Mouse (Mus musculus) neural tube, embryonic 12.5 days (tissue): ENCODE measurements around the gene Gng12. TPM values are rescaled to one million over a fixed set of nuclear protein-coding genes. Genes with fewer than 3 reads are reported as not detected.

Experiments used
- ATAC-seq: fragments of 200-750 bp; cut with Nextera tagmentation; 2 replicates; pipeline ENCODE4 v1.8.0; 2017; ENCODE audit warnings: low read depth, mild to moderate bottlenecking, moderate TSS enrichment, moderate library complexity; ENCODE audit not compliant: low FRiP score
- H3K27ac ChIP-seq: fragments of 300-500 bp; sonication (generic); 2 replicates; pipeline ENCODE4 v1.5.1; 2016
- H3K27me3 ChIP-seq: fragments of 300-500 bp; sonication (generic); replicated peaks from 2 replicates; pipeline ENCODE4 v1.6.1; 2016; ENCODE audit warnings: mild to moderate bottlenecking
- H3K36me3 ChIP-seq: fragments of 300-500 bp; sonication (generic); 2 replicates; pipeline ENCODE4 v1.6.1; 2016; ENCODE audit warnings: mild to moderate bottlenecking
- H3K4me1 ChIP-seq: fragments of 300-500 bp; sonication (generic); 2 replicates; pipeline ENCODE4 v1.6.1; 2016
- H3K4me2 ChIP-seq: fragments of 300-500 bp; sonication (generic); replicated peaks from 2 replicates; pipeline ENCODE4 v1.6.1; 2016; ENCODE audit warnings: mild to moderate bottlenecking
- H3K4me3 ChIP-seq: fragments of 300-500 bp; sonication (generic); 2 replicates; pipeline ENCODE4 v1.5.1; 2016
- H3K9ac ChIP-seq: fragments of 300-500 bp; sonication (generic); 2 replicates; pipeline ENCODE4 v1.6.1; 2016; ENCODE audit warnings: mild to moderate bottlenecking
- H3K9me3 ChIP-seq: fragments of 300-500 bp; sonication (generic); 2 replicates; pipeline ENCODE4 v1.6.1; 2016; ENCODE audit warnings: mild to moderate bottlenecking
- WGBS: fragments of 180-500 bp; shearing (Covaris S2); methylation state at CpG from one replicate; pipeline ENCODE4 v1.1.7; 2016; 5-methylcytosine and 5-hydroxymethylcytosine counted together
- polyA plus RNA-seq: library from polyadenylated mRNA; unstranded; fragments of >200 nt; fragmentation: Nextera tagmentation; extraction: Ambion mirVana; gene quantifications from 2 replicates; pipeline ENCODE4 v1.2.1, GENCODE M21; 2016

Gene Gng12
- polyA plus RNA-seq, 1 experiment from 2014 or later, result 41.8 TPM

DNA sequence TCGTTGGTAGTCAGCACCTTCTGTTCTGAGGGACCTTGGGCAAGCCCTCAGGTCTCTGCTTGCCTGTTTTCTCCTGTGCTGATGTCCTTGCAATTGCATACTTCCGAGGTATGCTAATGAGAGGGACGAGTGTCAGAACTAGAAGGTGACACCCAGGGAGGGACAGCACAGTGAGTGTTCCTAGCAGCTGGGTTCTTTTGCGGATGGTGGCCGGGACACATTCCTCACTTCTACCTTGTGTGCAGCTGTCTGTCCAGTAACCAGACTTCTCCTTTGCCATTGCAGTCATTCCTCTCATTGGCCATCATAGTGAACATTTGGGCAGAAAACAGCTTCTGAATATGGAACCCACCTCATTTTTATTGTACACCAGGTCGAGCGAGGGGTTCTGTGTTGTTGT, 89.3 kb downstream of the Gng12 start:
- H3K9ac ChIP-seq, result no peak overlapping the region
- H3K4me3 ChIP-seq, result no peak overlapping the region
- H3K36me3 ChIP-seq, result no peaks in the 10 kb centered on the region
- ATAC-seq, result no peak
- no peak overlapping the region for H3K4me2 ChIP-seq
- peaks cover 7% of the 10 kb centered on the region; the same call in 1 of the 2 replicates for H3K4me1 ChIP-seq
- no peaks in the 10 kb centered on the region for H3K9me3 ChIP-seq
- H3K27me3 ChIP-seq, result no peaks in the 10 kb centered on the region
- WGBS, result 77% methylated on average over 7 of the region's 7 CpGs
- H3K27ac ChIP-seq, result no peak overlapping the region

DNA sequence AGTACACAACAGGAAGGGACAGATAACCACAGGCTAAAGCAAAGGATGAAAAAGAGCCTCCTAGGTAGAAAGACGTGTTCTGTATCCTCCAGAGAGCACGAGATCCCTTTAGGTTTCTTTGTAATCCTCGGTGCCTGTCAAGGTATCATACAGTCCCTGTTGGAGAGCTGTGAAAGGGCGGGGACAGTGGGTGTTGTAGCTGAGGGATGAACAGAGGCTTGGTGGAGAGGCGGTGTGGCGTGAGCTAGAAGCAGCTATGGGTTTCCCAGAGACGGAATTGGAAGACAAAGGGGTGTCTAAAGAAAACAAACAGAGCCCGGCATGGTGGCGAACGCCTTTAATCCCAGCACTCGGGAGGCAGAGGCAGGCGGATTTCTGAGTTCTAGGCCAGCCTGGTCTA, 89.9 kb downstream of the Gng12 start:
- no peak overlapping the region for H3K9ac ChIP-seq
- no peak for ATAC-seq
- H3K9me3 ChIP-seq, result no peaks in the 10 kb centered on the region
- WGBS, result 82% methylated on average over 12 of the region's 12 CpGs
- no peak overlapping the region for H3K27ac ChIP-seq
- H3K4me3 ChIP-seq, result no peak overlapping the region
- peaks cover 7% of the 10 kb centered on the region; the same call in 1 of the 2 replicates for H3K4me1 ChIP-seq
- no peak overlapping the region for H3K4me2 ChIP-seq
- H3K27me3 ChIP-seq, result no peaks in the 10 kb centered on the region
- no peaks in the 10 kb centered on the region for H3K36me3 ChIP-seq

DNA sequence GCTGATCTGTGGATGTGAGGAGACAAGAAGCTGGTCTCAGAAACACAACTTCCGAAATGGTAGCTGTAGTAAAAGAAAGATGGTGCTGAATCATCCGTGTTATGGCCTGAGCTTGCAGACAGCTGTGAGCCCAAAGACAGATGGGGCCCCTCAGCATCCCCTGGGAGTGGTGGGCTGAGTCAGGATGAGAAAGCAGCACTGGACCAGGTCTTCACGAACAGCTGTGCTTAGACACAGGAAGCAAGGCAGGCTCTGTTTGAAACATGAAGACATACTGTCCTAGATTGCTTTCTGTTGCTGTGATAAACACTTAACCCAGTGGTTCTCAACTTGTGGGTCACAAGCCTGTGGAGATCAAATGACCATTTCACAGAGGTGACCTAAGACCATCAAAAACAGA, 91.4 kb downstream of the Gng12 start:
- H3K27me3 ChIP-seq, result no peaks in the 10 kb centered on the region
- H3K4me3 ChIP-seq, result no peak overlapping the region
- 61% methylated on average over 3 of the region's 3 CpGs for WGBS
- no peak overlapping the region for H3K4me2 ChIP-seq
- no peak for ATAC-seq
- H3K36me3 ChIP-seq, result no peaks in the 10 kb centered on the region
- no peak overlapping the region for H3K27ac ChIP-seq
- H3K9me3 ChIP-seq, result no peaks in the 10 kb centered on the region
- peaks cover 7% of the 10 kb centered on the region; the same call in 1 of the 2 replicates for H3K4me1 ChIP-seq
- no peak overlapping the region for H3K9ac ChIP-seq

DNA sequence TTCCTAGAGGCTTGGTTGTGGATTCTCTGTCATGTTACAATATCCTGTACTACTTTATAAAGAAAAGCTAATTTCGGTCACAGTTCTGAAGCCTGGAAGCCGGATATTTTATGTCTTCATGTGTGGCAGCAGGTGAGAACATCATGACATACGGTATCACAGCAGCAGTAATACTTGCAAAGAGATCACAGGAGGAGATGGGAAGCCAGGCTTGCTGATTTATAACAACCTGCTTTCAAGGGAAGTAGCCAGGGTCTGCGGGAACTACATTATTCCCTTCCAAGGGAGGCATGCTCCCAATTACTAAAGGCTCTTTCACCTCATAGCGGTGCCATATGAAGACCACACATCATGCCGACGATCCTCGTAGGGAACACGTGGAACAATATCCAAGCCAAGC, 92.2 kb downstream of the Gng12 start:
- H3K36me3 ChIP-seq, result no peaks in the 10 kb centered on the region
- no peak overlapping the region for H3K9ac ChIP-seq
- no peak overlapping the region for H3K4me2 ChIP-seq
- H3K4me1 ChIP-seq, result peaks cover 7% of the 10 kb centered on the region; the same call in 1 of the 2 replicates
- 77% methylated on average over 9 of the region's 9 CpGs for WGBS
- no peaks in the 10 kb centered on the region for H3K9me3 ChIP-seq
- H3K27ac ChIP-seq, result no peak overlapping the region
- H3K4me3 ChIP-seq, result no peak overlapping the region
- H3K27me3 ChIP-seq, result no peaks in the 10 kb centered on the region
- ATAC-seq, result no peak

DNA sequence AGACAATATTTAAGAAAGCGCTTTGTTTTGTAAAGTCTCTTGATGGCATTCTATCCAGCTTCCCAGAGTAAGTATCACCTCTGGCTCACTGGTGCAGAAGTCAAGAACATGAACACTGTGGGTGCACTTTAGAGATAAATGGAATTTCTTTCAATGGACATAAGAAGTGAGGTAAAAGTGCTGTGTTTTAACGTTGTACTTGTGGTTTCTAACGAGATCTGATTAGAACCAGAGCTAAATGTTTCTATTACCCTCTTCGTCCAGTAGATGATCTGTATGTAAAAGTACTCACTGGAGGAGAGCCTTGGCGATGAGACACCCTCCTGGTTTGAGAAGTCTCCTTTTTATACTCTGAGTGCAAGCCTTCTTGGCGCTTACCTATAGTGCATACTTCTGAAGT, 92.8 kb downstream of the Gng12 start:
- Histone ChIP-seq H3K9ac (no peak overlapping the region), H3K4me3 (no peak overlapping the region), H3K36me3 (no peaks in the 10 kb centered on the region), H3K27ac (no peak overlapping the region), H3K27me3 (no peaks in the 10 kb centered on the region), H3K4me1 (peaks cover 7% of the 10 kb centered on the region; the same call in 1 of the 2 replicates), H3K4me2 (no peak overlapping the region), H3K9me3 (no peaks in the 10 kb centered on the region)
- no peak for ATAC-seq
- WGBS, result 92% methylated on average over 6 of the region's 6 CpGs

DNA sequence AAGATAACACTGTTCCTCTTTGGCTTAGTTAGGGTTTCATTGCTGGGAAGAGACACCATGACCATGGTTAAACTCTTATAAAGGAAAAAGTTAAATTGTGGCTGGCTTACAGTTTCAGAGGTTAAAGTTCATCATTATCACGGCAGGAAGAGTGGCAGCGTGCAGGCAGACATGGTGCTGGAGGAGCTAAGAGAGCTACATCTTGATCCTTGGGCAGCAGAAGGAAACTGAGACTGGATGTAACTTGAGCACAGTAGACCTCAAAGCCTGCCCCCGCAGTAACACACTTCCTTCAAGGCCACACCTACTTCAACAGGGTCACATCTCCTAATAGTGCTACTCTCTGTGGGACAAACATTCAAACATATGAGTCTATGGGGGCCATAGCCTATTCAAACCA, 93.3 kb downstream of the Gng12 start:
- no peak for ATAC-seq
- Histone ChIP-seq H3K36me3 (no peaks in the 10 kb centered on the region), H3K9ac (no peak overlapping the region), H3K4me2 (no peak overlapping the region), H3K9me3 (no peaks in the 10 kb centered on the region), H3K27ac (no peak overlapping the region), H3K4me3 (no peak overlapping the region), H3K27me3 (no peaks in the 10 kb centered on the region), H3K4me1 (peaks cover 7% of the 10 kb centered on the region; the same call in 1 of the 2 replicates)
- 84% methylated on average over 3 of the region's 3 CpGs for WGBS

DNA sequence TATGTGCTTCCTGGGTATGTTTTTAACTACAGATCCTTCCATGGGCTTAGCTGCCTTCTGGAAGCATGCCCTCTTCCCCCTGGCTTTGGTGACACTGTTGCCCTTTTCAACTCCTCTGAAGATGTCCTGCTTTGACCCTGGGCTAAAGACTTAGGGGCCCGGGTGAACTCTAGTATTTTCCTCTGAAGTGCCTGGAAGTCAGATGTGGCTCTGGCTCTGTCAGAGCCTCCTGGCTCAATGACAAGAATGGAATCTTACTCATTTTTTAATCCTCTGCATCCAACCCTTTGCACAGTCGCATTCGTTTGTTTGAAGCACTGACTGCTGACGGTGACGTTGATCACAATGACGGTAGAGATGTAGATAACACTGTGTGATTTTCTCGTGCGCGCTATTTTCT, 96.0 kb downstream of the Gng12 start:
- Histone ChIP-seq H3K9me3 (no peaks in the 10 kb centered on the region), H3K27me3 (no peaks in the 10 kb centered on the region), H3K27ac (no peak overlapping the region), H3K36me3 (no peaks in the 10 kb centered on the region), H3K4me2 (no peak overlapping the region), H3K4me3 (no peak overlapping the region), H3K9ac (no peak overlapping the region), H3K4me1 (peaks cover 7% of the 10 kb centered on the region; the same call in 1 of the 2 replicates)
- WGBS, result 91% methylated on average over 9 of the region's 9 CpGs
- no peak for ATAC-seq

DNA sequence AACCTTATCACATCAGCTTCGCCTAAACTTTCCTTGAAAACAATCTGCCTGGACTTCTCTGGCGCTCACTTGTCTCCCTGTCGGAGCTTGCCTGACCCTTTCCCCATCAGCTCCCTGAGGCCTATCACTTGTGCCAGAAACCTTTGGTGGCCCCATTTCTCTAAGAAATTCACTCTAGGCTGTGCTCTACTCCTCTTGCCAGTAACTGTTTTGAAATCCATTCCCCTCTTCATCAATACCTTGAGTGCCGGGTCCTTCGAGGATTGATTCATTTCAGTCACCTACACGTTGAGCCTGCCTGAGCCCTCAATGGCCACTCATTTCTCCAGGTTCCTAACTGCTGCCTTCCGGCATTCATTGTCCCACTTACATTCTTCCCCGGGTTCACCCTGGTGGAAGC, 96.6 kb downstream of the Gng12 start:
- no peak for ATAC-seq
- Histone ChIP-seq H3K4me2 (no peak overlapping the region), H3K4me1 (peaks cover 3% of the 10 kb centered on the region; the same call in 1 of the 2 replicates), H3K9me3 (no peaks in the 10 kb centered on the region), H3K27ac (no peak overlapping the region), H3K36me3 (no peaks in the 10 kb centered on the region), H3K4me3 (no peak overlapping the region), H3K27me3 (no peaks in the 10 kb centered on the region), H3K9ac (no peak overlapping the region)
- WGBS, result 91% methylated on average over 8 of the region's 8 CpGs

DNA sequence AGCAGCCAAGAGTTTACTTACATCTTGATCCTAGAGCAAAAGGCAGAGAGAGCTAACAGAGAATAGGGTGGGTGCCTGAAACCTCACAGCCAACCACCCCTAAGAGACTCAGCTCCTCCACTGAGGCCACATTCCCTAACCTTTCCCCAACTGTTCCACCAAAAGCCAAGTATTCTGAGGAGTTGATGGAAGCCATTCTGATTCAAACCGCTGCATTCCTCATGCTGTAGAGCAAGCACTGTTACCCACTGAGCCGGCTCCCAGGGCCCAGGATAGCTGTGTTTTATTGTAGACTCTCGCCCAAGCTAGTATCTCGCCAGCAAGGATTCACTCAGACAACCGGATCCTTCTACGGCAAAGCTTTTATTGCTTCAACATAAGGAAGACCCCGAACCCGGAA, 98.8 kb downstream of the Gng12 start:
- 93% methylated on average over 8 of the region's 8 CpGs for WGBS
- H3K27ac ChIP-seq, result no peak overlapping the region
- no peak overlapping the region for H3K4me3 ChIP-seq
- no peaks in the 10 kb centered on the region for H3K36me3 ChIP-seq
- no peak overlapping the region for H3K9ac ChIP-seq
- H3K27me3 ChIP-seq, result no peaks in the 10 kb centered on the region
- no peak overlapping the region for H3K4me2 ChIP-seq
- H3K4me1 ChIP-seq, result no peaks in the 10 kb centered on the region
- no peak for ATAC-seq
- no peaks in the 10 kb centered on the region for H3K9me3 ChIP-seq

DNA sequence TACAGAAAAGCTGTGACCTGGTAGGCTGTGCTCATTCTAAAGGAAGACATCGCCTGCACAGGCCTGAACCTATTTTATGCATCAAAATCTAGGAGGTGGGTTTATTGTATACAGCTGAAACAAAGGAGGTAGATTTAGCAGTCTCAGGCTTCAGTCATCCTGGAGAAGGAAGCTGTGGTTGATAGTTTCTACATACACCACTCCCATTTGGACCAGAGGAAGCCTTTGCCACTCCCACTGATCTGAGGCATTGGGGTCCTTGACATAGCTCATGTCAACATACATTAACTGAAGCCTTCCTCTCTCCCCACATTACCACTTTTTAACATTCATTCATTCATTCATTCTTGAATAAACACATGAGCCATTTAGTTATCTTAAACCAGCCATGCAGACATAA, 99.6 kb downstream of the Gng12 start:
- WGBS, result 91% methylated on average over 1 of the region's 1 CpGs
- no peak overlapping the region for H3K4me2 ChIP-seq
- H3K27me3 ChIP-seq, result no peaks in the 10 kb centered on the region
- H3K36me3 ChIP-seq, result no peaks in the 10 kb centered on the region
- no peaks in the 10 kb centered on the region for H3K9me3 ChIP-seq
- H3K4me1 ChIP-seq, result no peaks in the 10 kb centered on the region
- ATAC-seq, result no peak
- no peak overlapping the region for H3K27ac ChIP-seq
- no peak overlapping the region for H3K4me3 ChIP-seq
- H3K9ac ChIP-seq, result no peak overlapping the region

DNA sequence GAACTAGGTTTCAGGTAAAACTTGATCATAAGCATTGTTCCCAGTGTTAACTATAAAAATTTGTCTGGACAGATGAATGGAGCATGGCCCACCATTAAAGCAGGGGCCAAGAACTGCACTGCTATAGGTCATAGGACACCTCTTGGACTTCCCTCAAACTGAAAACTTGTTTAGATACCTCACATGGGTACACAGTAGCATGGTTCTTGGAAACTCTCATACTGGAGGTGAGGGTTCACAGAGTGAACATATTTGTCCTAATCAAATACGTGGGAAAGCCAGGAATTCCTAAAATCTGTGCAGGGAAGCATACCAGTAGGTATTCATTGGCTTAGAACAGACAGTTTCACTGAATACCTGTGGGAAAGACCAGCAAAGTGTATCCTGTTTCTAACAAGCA, 100.1 kb downstream of the Gng12 start:
- Histone ChIP-seq H3K9ac (no peak overlapping the region), H3K4me3 (no peak overlapping the region), H3K36me3 (no peaks in the 10 kb centered on the region), H3K27me3 (no peaks in the 10 kb centered on the region), H3K4me2 (no peak overlapping the region), H3K27ac (no peak overlapping the region), H3K4me1 (no peaks in the 10 kb centered on the region), H3K9me3 (no peaks in the 10 kb centered on the region)
- 87% methylated on average over 1 of the region's 1 CpGs for WGBS
- ATAC-seq, result no peak

DNA sequence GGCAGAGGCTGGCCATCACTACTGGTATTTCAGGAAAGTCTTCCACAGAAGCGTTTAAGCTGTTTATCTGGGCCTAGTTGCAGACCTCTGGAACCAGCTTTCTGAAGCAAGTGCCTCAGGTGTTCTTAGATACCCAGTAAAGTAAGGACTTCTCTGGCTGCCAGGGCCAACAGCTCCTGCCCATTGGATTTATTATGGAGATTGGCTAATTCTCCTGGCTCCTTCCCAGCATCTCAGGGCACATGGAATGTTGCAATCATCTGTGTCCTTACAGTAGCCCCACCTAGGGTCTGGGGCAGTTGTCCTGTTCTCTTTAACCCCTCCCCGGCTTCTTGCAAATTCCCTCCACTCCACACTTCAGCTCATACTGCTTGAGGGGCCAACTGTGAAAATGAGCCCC, 102.4 kb downstream of the Gng12 start:
- ATAC-seq, result no peak
- 79% methylated on average over 2 of the region's 2 CpGs for WGBS
- no peaks in the 10 kb centered on the region for H3K4me1 ChIP-seq
- no peak overlapping the region for H3K4me3 ChIP-seq
- H3K27ac ChIP-seq, result no peak overlapping the region
- H3K9me3 ChIP-seq, result no peaks in the 10 kb centered on the region
- no peaks in the 10 kb centered on the region for H3K27me3 ChIP-seq
- H3K9ac ChIP-seq, result no peak overlapping the region
- H3K36me3 ChIP-seq, result no peaks in the 10 kb centered on the region
- H3K4me2 ChIP-seq, result no peak overlapping the region

DNA sequence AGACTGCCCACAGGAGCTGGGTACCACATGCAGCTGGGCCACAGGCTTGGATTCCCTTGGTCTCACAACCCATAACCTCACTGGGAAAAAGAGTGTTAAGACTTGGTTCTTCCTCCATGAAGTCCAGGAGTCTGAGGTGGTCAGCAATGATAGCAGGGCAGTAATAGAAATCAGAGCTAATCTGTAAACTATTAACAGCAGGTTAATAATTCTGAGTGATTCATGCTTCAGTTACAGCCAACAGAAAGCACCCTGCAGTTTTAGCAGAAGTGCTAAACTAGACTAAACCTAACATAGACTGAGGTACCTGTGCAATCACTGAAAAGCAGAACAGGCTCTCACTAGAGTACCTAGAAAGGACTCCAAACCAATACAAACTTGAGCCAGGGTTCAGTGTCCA, 103.6 kb downstream of the Gng12 start:
- H3K9me3 ChIP-seq, result no peaks in the 10 kb centered on the region
- no peak overlapping the region for H3K4me2 ChIP-seq
- no peak overlapping the region for H3K27ac ChIP-seq
- H3K9ac ChIP-seq, result no peak overlapping the region
- no peak for ATAC-seq
- no peak overlapping the region for H3K4me3 ChIP-seq
- H3K4me1 ChIP-seq, result no peaks in the 10 kb centered on the region
- no peaks in the 10 kb centered on the region for H3K36me3 ChIP-seq
- no peaks in the 10 kb centered on the region for H3K27me3 ChIP-seq
